Mouse (Mus musculus) liver, adult 2 months (tissue): ENCODE results near the gene Lmln.

Source experiments
- CTCF ChIP-seq: fragments of 200-500 bp; IDR thresholded peaks from 2 replicates; pipeline ENCODE4 v1.5.1; 2011; ENCODE audit warnings: low read depth, low read length, control low read depth
- POLR2A ChIP-seq: fragments of 200-500 bp; IDR thresholded peaks from 2 replicates; pipeline ENCODE4 v1.6.1; 2011; ENCODE audit warnings: low read length, control low read depth; ENCODE audit not compliant: insufficient read depth; ENCODE audit errors: extremely low read depth

GRCm38 (mm10) chr16:33171800-33172199, 109.5 kb downstream of the Lmln start:
- TF ChIP-seq CTCF (no peak), POLR2A (no peak)
